Mouse (Mus musculus): Measurements from ENCODE around the gene Usp17ld.
"Not testable (repeated sequence)": the region's sequence is repeated elsewhere in the genome, so short reads cannot be mapped to it uniquely, and the experiment has no call there.

Gene Usp17ld

DNA sequence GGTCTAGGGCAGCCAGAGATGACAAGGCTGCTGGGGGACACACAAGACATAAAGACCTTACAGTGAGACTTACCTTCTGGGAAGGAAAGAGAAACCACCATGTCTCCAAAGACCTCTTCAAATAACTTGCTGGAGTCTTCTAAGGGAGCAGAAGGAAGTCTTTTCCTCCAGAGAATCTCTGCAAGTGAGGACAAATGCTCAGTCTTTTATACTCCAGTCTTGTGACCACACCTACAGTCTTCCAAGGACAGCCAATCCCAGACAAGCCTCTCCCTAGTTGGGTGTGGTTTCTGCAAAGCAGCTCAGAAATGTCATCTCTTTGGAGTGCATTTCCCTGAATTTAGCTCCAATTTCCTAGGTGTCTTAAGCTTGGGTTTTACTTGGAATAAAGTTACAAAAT, at the start of gene Usp17ld:
Gene Usp17ld, minus strand, starts transcription at position 101 of the 400 bp plus-strand sequence.
- in situ Hi-C loops (cut with MboI; ENCODE audit: low sequenced_read_pairs): not testable (repeated sequence)

DNA sequence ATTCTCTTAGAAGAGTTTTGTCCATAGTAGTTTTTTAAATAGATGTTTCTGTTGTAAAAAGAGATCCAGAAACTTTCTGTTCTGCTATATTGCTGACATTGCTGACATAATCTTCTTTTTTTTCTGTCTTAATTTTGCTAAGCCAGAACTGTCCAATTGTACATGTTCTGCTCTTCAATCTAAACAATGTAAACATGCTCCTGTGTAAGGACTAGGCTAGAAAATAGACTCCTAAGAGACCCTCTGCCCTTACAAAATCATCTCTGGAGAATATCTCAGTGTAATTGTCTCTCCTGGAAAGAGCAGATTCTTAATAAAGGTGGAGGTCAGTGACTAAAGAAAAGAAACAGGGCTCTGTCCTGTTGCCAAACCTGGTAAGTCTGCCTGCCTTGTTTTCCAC, 35.6 kb downstream of the Usp17ld start, which contains the start of gene Olfr594:
Gene Olfr594, plus strand, starts transcription at position 301 of the 400 bp plus-strand sequence.
- in situ Hi-C loops (cut with MboI; ENCODE audit: low sequenced_read_pairs): no loop called here

- in situ Hi-C loops (cut with MboI; ENCODE audit: low sequenced_read_pairs): not testable (repeated sequence)
Measured at GRCm38 (mm10) chr7:103212050-103212449, 40.3 kb downstream of the Usp17ld start.

DNA sequence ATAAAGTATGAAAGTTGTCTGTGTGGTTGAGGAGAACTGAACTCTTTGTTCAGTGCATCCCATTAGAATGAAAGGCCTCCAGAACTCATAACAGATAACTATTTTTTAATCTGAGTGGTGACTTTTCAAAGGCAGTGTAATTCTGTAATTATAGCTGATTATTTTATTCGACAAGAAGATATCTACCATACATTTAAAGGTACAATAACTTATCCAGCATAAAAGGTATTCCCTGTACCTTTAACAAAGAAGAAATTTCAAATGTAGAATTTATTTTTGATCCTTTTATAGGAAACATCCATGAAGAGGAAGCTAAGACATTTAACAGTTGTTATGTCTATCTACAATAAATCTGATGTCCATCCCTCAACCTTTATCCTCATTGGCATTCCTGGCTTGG, 40.7 kb downstream of the Usp17ld start, which contains the start of gene Olfr593:
Gene Olfr593, plus strand, starts transcription at position 301 of the 400 bp plus-strand sequence.
- in situ Hi-C loops (cut with MboI; ENCODE audit: low sequenced_read_pairs): no loop called here

Data from CH12F3 (cell line).